Mouse (Mus musculus): ENCODE measurements around the gene Llgl2. TPM values are rescaled to one million over a fixed set of nuclear protein-coding genes. Genes with fewer than 3 reads are reported as not detected.

The Llgl2 gene
- 22.7 to 31.1 TPM (median 26.4 TPM) in 4 replicates for total RNA-seq (2023; ENCODE audit: inconsistent age)

GRCm38 (mm10) chr11:115823774-115824740, at the start of gene Llgl2:
Llgl2 (plus strand) TSS chr11:115824049.

GRCm38 (mm10) chr11:115813507-115814296, 10.1 kb upstream of the Llgl2 start, which contains the start of gene Caskin2:
Caskin2 (minus strand) TSS chr11:115813639.

GRCm38 (mm10) chr11:115814605-115815450, 9.0 kb upstream of the Llgl2 start, which contains the start of gene Tsen54:
Tsen54 (plus strand) TSS chr11:115814724.

GRCm38 (mm10) chr11:115858354-115858753, 34.5 kb downstream of the Llgl2 start, which contains the start of gene Myo15b:
Myo15b (plus strand) TSS chr11:115858406.

GRCm38 (mm10) chr11:115899486-115900266, 75.8 kb downstream of the Llgl2 start, which contains the start of gene Smim5:
Smim5 (plus strand) TSS chr11:115899966.

Other genes starting within 250 kb of the Llgl2 start
- 35.4 to 37.4 TPM (median 36.9 TPM) in 4 replicates for gene Mrps7, start 220.1 kb upstream of the Llgl2 start, total RNA-seq (2023; ENCODE audit: inconsistent age)
- gene Gga3, start 220.0 kb upstream of the Llgl2 start, total RNA-seq (2023; ENCODE audit: inconsistent age) = 84.2 to 122 TPM (median 114 TPM) in 4 replicates
- 285 to 296 TPM (median 290 TPM) in 4 replicates for gene Mif4gd, start 211.1 kb upstream of the Llgl2 start, total RNA-seq (2023; ENCODE audit: inconsistent age)
- 104 to 121 TPM (median 107 TPM) in 4 replicates for gene Slc25a19, start 195.8 kb upstream of the Llgl2 start, total RNA-seq (2023; ENCODE audit: inconsistent age)
- gene Grb2, start 115.5 kb upstream of the Llgl2 start, total RNA-seq (2023; ENCODE audit: inconsistent age) = 286 to 382 TPM (median 375 TPM) in 4 replicates
- 51.4 to 54.2 TPM (median 52.6 TPM) in 4 replicates for gene Tmem94, start 58.6 kb upstream of the Llgl2 start, total RNA-seq (2023; ENCODE audit: inconsistent age)
- 3.4 to 5.3 TPM (median 3.9 TPM) in 4 replicates for gene Caskin2, start 10.4 kb upstream of the Llgl2 start, total RNA-seq (2023; ENCODE audit: inconsistent age)
- gene Tsen54, start 9.3 kb upstream of the Llgl2 start, total RNA-seq (2023; ENCODE audit: inconsistent age) = 24.2 to 40.5 TPM (median 36.9 TPM) in 4 replicates
- gene Myo15b, start 34.4 kb downstream of the Llgl2 start, total RNA-seq (2023; ENCODE audit: inconsistent age) = 0.42 to 0.63 TPM (median 0.51 TPM) in 3 of 4 replicates, not detected in the other
- gene Smim5, start 75.9 kb downstream of the Llgl2 start, total RNA-seq (2023; ENCODE audit: inconsistent age) = not detected in 4 replicates
- gene Smim6, start 88.0 kb downstream of the Llgl2 start, total RNA-seq (2023; ENCODE audit: inconsistent age) = not detected in 4 replicates
- 40.8 to 57.3 TPM (median 51.2 TPM) in 4 replicates for gene Sap30bp, start 109.2 kb downstream of the Llgl2 start, total RNA-seq (2023; ENCODE audit: inconsistent age)
- 62.1 to 67.9 TPM (median 67.1 TPM) in 4 replicates for gene Recql5, start 109.4 kb downstream of the Llgl2 start, total RNA-seq (2023; ENCODE audit: inconsistent age)
- 0.19 to 1.2 TPM (median 0.44 TPM) in 4 replicates for gene Itgb4, start 150.7 kb downstream of the Llgl2 start, total RNA-seq (2023; ENCODE audit: inconsistent age)
- gene Galk1, start 188.7 kb downstream of the Llgl2 start, total RNA-seq (2023; ENCODE audit: inconsistent age) = 16.3 to 20.2 TPM (median 18.7 TPM) in 4 replicates
- 3,106 to 3,747 TPM (median 3,372 TPM) in 4 replicates for gene H3f3b, start 203.9 kb downstream of the Llgl2 start, total RNA-seq (2023; ENCODE audit: inconsistent age)
- gene Unk, start 206.3 kb downstream of the Llgl2 start, total RNA-seq (2023; ENCODE audit: inconsistent age) = 71.4 to 82.5 TPM (median 80.3 TPM) in 4 replicates

Data from B cell, adult (primary cell).